Mouse (Mus musculus) cerebellum, adult (tissue): ENCODE data around the gene Naa38.
"Not testable (repeated sequence)": the region's sequence is repeated elsewhere in the genome, so short reads cannot be mapped to it uniquely, and the experiment has no call there.

ENCODE experiments used
- ATAC-seq: cut with Nextera tagmentation; 2 replicates; pipeline ENCODE4 v1.9.2; 2017; ENCODE audit warnings: mild to moderate bottlenecking, moderate library complexity, mixed read lengths; ENCODE audit not compliant: insufficient number of reproducible peaks, low FRiP score, low TSS enrichment

Gene Naa38

DNA sequence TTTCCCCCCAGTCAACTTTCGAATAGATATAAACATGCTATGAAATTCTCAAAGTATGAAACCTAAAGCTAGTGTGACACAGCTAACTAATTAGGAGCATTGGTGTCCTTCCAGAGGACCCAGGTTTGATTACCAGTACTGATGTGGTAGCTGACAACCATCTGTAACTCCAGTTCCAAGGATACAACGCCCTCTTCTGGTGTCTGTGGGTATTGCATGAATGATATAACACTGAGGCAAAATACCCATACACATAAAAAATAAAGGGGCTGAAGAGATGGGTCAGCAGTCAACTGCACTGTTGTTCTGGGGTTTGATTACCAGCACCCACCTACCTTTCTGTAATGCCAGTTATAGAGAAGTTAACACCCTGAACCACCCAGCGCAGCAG, 22.5 kb upstream of the Naa38 start:
- no peak for ATAC-seq

GRCm38 (mm10) chr11:69373223-69373965, 21.9 kb upstream of the Naa38 start:
- ATAC-seq, result no peak

DNA sequence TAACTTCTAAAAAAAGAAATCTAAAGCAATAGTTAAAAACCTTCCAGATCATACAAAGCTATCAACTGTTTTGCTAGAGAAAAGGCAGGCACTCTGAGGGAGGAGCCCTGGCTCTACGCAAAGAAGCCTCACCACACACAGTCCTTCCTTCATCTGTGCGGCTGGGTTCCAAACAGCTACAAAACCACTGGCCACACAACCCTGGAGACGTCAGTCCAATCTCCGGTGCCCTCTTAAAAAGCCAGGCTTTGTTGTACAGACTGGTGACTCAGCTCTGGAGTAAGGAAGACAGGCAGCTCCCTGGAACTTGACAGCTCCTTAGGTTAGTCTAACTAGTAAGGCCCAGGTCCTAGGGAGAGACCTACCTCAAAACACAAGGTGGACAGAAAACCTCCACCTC, 19.6 kb upstream of the Naa38 start:
- no peak for ATAC-seq

- no peak for ATAC-seq
Measured at GRCm38 (mm10) chr11:69377766-69378165, 17.5 kb upstream of the Naa38 start.

DNA sequence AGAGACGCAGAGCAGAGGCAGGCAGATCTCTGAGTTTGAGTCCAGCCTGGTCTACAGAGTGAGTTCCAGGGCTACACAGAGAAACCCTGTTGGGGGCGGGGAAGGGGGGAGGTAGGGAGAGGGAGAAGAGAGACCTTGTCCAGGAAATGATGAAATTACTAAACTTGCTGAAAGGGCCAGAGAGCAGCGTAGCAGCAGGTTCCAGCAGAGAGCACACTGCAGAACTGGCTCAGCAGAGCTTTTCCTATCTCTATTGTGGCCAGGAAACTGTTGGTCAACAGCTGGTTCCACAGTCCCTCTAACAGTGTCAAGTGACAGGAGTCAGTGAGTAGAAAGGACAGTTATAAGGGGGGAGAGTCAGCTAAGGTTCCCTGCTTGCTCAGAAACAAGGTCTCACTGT, 15.7 kb upstream of the Naa38 start:
- no peak for ATAC-seq

DNA sequence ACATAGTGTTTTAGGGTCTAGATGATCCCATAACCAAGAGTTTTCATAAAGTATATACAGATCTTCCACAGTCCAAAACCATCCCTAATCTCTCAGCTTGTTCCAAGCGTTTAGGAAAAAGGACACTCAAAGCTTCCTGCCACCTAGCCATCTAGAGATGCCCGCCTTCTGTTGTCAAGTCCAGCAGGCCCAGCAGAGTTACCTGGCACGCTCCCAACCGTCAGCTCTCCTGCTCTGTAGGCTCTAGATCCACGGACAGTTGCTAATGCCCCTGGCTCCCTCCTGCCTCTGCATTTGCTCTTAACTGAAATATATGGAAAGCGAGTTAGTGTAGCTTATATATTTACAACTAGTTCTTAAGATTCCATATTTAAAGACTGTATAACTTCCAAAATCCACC, 13.9 kb upstream of the Naa38 start:
- ATAC-seq, result no peak

- no peak for ATAC-seq
Measured at GRCm38 (mm10) chr11:69382478-69383105, 12.7 kb upstream of the Naa38 start.

DNA sequence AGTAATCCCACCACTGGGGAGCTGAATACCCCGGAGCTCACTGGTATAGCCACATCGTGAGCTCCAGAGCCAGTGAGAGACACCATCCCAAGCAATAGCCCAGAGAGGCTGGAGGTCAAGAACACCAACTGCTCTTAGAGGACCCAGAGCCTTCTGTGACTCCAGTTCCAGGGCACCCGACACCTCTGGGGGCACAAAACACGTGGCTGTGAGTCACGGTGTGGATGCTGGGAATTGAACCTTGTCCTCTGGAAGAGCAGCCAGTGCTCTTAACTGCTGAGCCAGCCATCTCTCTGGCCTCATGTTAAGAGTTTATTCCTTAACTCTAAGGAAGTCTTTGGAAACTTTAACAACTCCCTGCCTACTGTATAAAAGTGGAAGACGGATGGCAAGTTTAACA, 10.3 kb upstream of the Naa38 start:
- no peak for ATAC-seq

- no peak for ATAC-seq
Measured at GRCm38 (mm10) chr11:69386758-69387157, 8.5 kb upstream of the Naa38 start.

DNA sequence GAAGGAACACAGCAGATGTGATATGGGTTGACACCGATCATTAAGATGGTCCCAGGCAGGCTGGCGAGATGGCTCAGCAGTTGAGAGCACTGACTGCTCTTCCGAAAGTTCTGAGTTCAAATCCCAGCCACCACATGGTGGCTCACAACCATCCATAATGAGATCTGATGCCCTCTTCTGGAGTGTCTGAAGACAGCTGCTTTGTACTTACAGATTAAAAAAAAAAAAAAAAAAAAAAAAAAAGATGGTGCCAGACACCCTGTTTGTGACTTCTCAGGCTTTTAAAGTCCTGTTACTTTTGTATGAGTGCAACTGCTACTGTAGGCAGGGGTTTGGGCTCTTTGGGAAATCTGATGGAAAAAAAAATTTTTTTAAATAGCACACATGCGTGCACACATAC, 6.6 kb upstream of the Naa38 start:
- ATAC-seq, result no peak

DNA sequence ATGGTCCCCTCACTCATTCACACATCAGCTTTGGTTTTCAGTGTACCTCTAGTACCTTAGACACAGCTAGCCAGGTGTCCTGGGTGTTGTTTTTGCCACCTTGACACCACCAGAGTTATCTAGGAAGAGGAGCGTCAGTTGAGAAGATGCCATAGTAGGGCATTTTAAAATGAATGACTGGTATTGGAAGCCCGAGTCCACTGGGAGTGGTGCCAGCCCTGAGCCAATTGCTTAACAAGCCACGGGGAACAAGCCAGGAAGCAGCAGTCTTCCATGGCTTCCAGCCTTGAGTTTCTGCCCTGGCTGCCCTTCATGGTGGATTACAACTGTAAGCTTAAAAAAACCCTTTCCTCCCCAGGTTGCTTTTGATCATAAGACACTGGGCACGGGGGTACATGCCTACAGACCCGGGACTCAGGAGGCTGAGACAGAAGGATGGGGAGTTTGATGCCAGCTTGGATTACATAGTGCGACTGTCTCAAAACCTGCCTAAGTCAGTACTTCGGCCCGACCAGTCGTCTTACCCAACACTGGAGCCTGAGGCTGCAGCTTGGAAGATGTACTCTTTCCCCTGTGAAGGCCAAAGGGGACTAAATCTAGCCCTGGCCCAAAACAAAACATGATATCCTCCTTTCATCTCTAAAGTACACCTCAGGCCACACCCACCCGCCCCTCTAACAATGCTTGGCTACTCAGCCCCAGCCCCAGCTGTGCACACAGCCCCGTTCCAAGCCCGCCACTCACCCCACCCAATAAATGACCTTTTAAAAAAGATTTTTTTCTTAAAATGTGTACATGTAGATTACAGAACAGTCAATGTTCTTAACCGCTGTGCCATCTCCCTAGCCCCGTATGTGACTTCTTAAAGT, 5.5 kb upstream of the Naa38 start:
- no peak for ATAC-seq

DNA sequence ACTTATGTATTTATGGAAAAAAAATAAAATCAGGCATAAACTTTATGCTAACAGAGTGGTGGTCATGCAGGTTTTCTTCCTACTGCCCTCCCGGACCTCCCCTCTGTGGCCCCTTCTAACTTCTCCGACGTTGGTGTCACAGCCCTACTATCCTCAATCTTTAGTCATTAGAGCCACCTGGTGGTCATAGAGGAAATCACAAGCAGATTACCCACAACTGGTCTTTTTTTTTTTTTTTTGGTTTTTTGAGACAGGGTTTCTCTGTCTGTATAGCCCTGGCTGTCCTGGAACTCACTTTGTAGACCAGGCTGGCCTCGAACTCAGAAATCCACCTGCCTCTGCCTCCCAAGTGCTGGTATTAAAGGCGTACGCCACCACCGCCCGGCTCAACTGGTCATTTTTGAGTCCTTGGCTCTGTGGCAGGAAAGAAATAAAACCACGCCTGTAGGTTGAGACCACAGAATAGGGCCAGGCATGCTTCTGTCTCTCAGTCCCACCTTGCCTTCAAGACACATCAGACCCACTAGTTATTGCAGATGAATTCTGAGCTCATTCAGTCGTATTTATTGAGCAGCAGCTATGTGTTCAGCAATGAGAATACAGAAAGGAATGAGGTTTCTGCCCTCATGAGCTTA, 4.8 kb upstream of the Naa38 start:
- no peak for ATAC-seq

DNA sequence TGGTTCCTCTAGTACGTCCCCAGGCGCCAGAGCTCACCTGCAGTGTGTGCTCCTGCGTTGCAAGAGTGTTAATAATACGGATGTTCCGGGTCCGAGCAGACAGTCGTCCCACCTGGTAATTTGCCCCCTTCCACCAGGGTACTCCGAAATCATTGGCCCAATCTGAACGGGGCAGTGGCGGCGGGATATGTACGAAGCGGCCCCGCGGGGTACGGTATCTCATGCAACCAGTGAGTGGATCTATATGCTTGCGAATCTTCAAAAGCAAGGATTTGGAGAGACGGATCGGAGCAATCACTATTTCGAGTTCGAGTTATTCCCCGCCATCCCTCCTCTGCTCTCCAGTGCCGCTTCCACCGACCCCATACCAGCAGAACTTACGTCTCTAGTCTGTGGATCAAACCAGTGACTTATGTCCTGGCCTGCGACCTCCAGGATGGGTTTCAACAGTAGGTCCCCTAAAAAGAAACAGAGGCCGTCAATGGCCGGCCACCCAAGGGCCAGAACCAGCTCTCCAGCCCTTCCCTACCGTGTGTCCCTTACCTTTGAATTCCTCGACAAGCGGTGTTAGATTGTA, 608 bp upstream of the Naa38 start:
- not testable (repeated sequence) for ATAC-seq

GRCm38 (mm10) chr11:69395634-69396373, 517 bp downstream of the Naa38 start:
- ATAC-seq, result peak; percentile 75

GRCm38 (mm10) chr11:69396772-69397171, 1.5 kb downstream of the Naa38 start:
- no peak for ATAC-seq

DNA sequence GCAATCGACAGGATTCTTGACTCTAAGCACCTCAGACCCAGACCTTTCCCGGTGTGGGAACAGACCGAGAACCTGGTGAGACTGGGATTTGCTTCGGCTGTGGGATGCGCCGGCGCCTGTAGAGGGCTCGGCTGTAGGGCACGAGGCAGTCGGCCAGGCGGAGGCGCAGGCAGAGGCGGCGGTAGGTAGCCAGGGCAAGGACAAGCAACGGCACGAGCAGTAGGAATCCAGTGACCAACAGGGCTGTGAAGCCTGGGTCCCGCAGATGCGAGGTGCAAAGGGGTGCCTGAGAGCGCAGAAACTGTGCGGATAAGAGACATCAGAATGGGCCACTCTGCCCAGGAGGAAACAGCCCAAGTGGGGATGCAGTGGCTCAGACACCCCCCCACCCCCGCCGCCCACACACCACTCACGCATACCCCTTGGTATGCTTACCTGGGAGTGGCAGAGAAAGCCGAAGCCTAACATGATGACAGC, 2.3 kb downstream of the Naa38 start:
- ATAC-seq, result no peak

- ATAC-seq, result no peak
Measured at GRCm38 (mm10) chr11:69398059-69398458, 2.8 kb downstream of the Naa38 start, which contains the start of gene Tmem88. Gene Tmem88 (minus strand): TSS chr11:69398234.

GRCm38 (mm10) chr11:69398486-69399200, 3.4 kb downstream of the Naa38 start:
- ATAC-seq, result no peak
